Mouse (Mus musculus) gastrocnemius, postnatal 25 days (tissue): Measurements from ENCODE around the gene Tor4a. TPM values are rescaled to one million over a fixed set of nuclear protein-coding genes. Genes with fewer than 3 reads are reported as not detected.

Experiments
- DNase-seq: peaks from one replicate; pipeline ENCODE4 v3.0.0; 2022
- total RNA-seq, 2 experiments: library from RNA; stranded (reverse); gene quantifications; 1 replicate in 1 of 2; 2 replicates in 1 of 2; pipeline ENCODE4 v1.2.3; 2021

Tor4a gene
- total RNA-seq, 2 experiments from 2014 or later, result 1.1 to 1.3 TPM

DNA sequence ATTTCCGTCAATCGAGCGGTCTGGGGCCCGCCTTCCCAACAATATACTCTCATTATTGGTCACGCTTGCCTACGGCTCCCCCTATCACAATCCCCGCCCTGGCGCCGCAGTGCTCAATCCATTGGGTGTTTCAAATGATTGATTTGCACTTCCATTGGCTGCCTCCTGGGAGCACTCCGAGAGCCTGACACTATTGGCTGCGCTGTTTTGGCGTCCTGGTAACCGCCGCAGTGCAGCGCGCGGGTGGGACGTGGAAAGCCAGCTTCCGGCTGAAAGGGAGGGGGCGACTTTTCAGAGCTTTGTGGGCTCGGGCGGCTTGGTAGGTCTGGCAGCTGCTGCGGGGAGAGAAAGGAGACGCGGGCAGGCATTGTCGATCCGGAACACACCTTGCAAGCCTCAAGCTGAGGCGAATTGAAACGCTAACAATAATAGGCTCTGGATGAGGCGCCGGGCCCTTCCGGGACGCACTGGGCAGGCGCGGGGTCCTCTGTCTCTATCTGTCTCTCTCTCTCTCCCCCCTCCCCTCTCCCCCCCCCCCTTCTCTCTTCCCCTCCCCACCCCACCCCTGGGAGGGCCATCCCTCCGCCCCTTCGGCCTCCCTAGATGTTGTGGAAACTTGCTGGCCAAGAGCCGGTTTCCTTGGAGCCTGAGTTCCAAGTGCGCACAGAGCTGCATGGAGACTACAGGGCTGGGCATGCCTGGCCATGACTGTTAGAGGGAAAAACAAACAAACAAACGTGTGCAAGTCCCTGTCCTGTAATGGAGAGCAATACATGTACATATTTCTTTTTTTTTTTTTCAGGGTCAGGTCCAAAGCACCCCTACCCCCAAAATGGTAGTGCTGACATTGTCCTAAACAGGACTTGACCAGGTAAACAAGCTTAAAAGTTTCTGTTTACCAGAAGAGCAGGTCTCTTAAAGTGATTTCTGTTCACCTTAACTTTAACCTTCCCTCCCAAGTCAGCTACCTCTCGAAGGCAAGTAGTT is 28.4 kb upstream of the Tor4a start:
- peak; percentile 99 for DNase-seq

DNA sequence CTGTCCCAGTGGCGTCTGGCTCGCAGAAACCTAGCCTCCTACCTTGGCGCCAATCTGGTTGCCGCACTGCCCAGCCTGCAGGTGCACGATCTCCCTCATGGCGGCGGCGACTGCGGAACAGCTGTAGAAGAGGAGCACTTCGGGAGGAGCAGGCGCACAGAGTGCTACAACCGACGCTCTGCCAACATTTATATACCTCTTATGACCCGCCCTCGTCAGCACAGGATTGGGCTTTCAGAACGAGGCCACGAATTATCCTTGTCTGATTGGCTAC is 27.7 kb upstream of the Tor4a start, which contains the start of gene Tubb4b:
Gene Tubb4b (minus strand): TSS at position 211 of the 274 bp plus-strand sequence.
- no peak for DNase-seq

- DNase-seq, result peak; percentile 87
Measured at GRCm38 (mm10) chr2:25223681-25224491, 27.2 kb upstream of the Tor4a start.

GRCm38 (mm10) chr2:25221331-25221772 is 24.7 kb upstream of the Tor4a start:
- no peak for DNase-seq

DNA sequence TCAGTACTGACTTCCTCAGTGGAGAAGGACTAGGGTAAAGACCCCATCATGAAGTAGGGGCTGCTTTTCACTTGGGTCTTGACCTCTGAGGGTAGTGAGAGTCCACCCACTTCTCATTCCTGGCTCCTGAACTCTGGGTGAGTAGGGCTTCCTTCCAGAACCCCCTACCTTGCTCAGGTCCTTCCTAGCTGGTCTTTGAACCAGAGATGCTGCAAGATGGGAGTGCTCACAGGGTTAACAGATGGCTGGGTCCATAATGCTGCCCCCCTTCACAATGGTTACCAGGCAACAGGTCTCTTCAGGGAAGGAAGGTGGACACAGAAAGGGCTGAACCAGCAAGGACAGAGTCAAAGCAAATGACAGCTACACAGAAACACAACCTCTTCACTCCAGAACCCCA is 21.8 kb upstream of the Tor4a start, which contains the start of gene Fam166a:
Gene Fam166a (plus strand): TSS at position 301 of the 400 bp plus-strand sequence.
- DNase-seq, result no peak

DNA sequence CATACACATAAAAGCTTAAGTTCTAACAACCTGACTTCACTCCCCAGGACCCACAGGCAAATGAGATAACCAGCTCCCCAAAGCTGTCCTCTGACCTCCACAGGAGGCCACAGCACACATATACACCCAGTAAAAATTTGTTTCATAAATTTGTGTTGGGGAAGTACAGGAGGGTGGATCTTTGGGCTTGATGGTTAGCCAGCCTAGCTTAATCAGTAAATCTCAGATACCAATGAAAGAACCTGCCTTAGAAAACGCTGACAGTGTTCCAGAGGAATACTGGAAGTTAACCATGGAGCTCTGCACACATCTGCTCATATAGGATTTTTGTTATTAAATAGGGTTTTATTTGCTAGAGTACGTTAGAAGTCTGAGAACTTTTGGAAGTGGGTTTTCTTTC is 21.0 kb upstream of the Tor4a start:
- no peak for DNase-seq

- no peak for DNase-seq
Measured at GRCm38 (mm10) chr2:25214444-25214843, 17.8 kb upstream of the Tor4a start, which contains the start of gene Stpg3. Stpg3 (minus strand) TSS chr2:25214637.

DNA sequence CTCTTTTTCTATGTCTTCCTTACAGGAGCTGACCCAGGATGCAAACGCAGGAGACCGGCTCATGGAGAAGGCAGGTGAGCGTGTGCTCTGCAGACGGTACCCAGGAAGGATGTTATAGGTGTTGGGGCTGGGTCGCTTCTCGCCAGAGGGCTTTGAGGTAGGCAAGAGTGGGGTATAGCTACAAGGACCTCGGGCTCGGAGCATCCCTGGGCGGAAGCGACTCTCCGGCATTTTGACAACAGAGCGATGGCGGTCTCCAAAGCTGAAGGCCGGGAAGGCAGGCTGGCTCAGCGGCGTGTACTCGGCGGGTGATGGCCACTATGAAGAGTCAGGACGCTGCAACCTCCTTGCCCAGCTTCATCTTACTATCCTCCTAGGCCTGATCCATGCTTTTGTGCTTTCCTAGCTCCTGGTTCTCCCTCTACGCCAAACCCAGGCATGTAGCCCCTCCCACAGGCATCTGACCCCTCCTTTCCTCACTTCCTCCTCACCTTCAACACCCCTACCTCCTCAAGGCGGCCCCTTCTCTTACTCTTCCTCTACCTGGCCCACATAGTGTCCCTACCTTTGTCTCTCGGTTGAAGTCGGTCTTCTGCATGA is 16.7 kb upstream of the Tor4a start:
- no peak for DNase-seq

DNA sequence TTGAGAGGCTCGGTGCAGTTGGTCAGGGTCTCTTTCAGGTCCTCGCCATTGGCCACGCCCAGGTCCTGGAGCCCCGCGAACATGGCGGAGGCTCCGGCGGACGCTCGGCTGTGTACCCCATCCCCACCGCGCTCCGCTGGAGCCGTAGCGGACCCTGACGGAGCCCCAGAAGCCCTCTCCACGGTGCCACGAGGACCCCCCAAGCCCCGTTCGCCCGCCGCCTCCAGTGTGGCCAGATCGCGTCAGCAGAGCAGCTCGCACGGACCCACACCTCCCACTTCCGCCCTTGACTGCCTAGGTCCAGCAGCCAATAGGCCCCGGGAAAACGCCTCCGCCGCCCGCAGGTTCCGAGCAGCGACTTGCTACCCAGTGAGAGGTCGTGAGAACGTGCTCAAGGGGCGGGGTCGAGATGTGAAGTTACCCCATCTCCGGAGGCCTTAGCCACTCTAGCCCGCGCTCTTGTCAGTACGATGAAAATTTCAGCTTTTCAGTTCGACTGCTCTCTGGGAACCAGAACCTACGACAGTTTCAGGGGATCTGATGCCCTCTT is 14.5 kb upstream of the Tor4a start, which contains the start of gene Nelfb:
Gene Nelfb (minus strand): TSS at position 369 of the 550 bp plus-strand sequence.
- DNase-seq, result peak; percentile 89

DNA sequence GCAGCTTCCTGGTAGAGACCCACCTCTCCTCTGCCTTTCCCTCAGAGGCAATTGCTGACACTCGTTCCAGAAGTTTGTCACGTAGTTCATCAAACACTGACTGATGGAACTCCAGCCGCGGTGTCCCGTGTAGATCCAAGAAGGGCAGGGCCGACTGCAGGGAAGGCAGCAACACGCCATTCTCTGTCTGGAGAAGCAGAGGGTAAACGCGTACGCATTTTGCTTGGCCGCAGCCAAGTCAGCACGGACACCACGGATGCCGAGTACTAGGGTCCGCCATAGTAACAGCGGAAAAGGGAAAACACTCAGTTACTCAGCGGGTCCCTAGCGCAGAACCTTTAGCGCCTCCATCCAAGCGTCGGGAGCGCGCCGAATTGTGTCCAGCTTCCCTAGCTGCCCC is 14.0 kb upstream of the Tor4a start:
- no peak for DNase-seq

- DNase-seq, result no peak
Measured at GRCm38 (mm10) chr2:25207593-25207992, 10.9 kb upstream of the Tor4a start.

DNA sequence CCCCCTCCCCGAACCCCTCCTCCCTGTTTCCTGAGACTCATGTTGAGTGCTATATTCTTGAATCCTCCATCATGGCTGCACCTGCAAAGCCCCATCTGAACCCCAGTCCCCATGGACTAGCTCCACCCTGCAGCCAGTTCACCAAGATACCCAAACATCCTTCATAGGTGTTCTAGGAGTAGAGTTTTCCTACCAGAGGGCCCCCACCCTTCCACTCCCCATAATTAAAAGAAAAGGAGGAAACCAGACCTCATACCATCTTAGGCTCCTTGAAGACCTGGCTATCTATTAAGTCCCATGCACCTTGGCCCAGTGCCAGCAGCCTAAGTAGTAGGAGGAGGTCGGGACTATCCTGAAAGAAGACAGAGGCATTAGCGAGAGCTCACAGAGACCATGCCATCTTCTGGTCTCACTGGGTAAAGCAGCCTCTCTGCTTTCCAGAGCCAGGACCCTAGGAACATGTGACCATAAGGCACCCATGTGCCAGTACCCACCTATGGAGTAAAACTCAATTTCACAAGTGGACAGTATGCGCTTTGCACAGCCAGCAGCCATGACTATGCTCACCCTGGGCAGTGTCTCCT is 7.0 kb upstream of the Tor4a start:
- no peak for DNase-seq

DNA sequence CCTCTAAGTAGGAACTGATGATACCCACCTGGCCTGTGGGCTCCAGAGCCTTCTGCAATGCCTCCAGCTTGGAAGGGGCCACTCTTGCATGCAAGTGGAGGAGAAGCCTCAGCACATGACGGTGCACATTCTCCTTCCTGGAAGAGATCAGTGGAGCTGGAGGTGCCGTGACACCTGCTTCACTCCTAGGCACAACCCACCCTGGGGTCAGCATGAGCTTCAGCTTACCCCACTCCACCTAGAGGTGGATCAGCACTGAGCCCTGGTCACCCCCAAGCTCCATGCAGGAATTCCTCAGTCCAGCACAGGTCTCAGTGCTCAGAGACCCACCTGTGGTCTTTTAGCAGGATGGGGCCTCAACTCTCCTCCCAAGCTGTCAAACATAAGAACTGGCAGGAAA is 3.9 kb upstream of the Tor4a start:
- DNase-seq, result no peak

DNA sequence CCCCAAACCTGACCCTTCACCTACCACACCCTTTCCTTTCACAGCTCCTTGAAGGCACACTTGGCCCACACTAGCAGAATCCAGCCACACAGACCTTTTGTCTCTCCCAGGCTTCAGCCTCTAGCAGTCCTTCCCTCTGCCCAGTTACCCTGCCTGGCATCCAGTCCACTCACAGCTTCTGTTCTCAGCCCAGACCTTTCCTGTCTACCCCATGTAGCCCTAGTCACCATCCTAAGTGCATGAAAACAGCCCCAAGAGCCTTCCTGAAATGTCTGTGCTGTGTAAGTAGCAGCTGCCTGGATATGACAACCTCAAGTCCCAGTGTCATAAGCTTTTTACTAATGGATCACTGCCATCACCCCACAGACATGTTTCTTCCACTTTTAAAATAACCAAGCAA is 1.3 kb upstream of the Tor4a start:
- no peak for DNase-seq

- DNase-seq, result no peak
Measured at GRCm38 (mm10) chr2:25197191-25197590, 505 bp upstream of the Tor4a start.

DNA sequence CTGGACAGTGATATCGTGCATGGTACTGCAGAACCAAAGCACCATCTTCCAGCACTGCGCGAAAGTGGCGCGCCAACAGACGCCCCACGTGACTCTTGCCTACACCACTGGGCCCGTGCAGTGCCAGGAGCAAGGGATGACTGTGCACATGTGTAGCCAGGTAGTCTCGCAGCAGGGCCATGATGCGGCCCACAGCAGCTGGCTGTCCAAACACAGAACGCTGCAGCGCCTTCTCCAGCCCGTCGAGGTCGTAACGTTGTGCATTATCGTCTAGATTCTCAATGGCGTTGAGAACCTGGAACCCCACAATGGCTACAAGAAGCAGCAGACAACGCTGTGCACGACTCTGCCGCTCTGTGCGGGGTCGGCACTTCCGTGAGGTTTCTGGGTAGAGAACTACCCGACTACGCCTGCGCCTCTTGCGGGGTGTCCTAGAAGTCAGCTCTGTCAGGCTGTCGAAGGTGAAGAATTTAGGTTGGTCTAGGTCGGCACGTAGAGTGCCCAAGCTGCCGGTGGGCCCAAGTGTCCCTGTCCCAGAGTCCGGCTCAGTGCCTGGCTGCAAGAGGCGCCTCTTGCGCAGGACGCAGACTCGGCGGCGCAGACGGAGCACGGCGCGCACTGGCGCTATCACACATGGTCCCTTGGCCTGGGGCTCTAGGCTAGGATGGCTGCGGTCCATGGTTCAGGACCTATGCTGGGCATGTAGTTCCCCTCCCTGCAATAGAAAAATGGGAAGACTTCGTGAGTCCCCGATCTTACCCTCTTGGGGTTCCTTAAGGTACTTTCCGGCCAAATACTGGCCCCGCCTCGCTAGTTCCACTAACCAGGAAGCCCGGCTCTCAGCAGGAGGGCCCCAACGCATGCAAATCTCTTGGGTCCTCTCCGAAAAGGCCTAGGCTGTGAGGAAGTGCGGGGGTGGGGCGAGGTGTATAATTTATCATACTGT is 1.2 kb downstream of the Tor4a start:
- DNase-seq, result no peak

GRCm38 (mm10) chr2:25194486-25195171 is 2.1 kb downstream of the Tor4a start:
- no peak for DNase-seq

DNA sequence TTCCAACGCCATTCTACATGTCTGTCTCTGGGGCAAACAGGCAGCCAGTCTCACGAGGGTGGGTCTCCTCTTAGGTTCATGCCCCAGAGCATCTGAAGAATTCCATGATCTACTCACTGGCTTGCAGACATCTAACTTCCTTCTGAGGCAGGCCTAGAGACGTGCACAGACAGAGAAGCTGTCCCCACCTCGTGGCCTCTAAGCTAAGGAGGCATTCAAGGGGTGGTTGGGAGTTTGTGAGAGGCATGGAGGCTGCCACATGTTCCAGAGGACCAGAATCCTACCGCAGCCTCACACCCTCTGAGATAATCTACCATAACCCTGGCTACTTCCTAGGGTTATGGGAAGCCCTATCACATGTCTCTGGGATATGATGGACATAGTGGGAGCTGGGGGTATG is 2.7 kb downstream of the Tor4a start:
- DNase-seq, result no peak

GRCm38 (mm10) chr2:25193330-25193770 is 3.3 kb downstream of the Tor4a start:
- peak; percentile 79 for DNase-seq

DNA sequence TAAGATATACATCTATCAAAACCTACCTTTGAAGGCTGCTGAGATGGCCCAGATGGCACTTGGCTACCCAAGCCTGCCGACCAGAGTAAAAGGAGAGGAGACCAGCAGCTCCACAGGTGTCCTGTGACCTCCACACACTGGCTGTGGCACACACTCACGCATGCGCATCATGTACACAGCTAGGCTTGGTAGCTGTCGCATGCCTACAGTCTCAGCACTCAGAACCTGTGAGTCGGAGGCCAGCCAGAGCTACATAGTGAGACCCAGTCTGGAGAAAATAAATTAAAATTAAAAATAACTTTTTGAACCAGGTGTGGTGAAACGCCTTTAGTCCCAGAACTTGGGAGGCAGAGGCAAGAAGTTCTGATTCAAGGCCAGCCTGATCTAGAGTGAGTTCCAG is 8.8 kb downstream of the Tor4a start:
- DNase-seq, result no peak
